Mouse (Mus musculus): ENCODE data around the gene Anks1b. TPM values are rescaled to one million over a fixed set of nuclear protein-coding genes. Genes with fewer than 3 reads are reported as not detected.

Anks1b gene
- total and polyA plus RNA-seq, 3 experiments: not detected

- Histone ChIP-seq H3K79me2 (ENCODE audit: control insufficient read depth, insufficient read depth, low read length, poor library complexity) (no peaks in the 10 kb centered on the region), H3K4me3 (ENCODE audit: control insufficient read depth in 1 of 2, insufficient read depth in 1 of 2, low read depth in 2 of 2, low read length in 2 of 2) (no peak overlapping the region), H3K9me3 (replicated peaks; ENCODE audit: insufficient read depth, low read length) (no peaks in the 10 kb centered on the region), H3K27ac (ENCODE audit: control insufficient read depth, low read depth, low read length) (no peak overlapping the region), H3K36me3 (ENCODE audit: control insufficient read depth in 1 of 2, insufficient read depth in 2 of 2, low read length in 2 of 2) (no peaks in the 10 kb centered on the region), H3K9ac (ENCODE audit: control insufficient read depth, low read depth, low read length, poor library complexity, severe bottlenecking) (no peak overlapping the region), H3K4me1 (ENCODE audit: control insufficient read depth in 1 of 2, insufficient read depth in 2 of 2, low read length in 2 of 2) (no peaks in the 10 kb centered on the region), H3K27me3 (ENCODE audit: control insufficient read depth in 1 of 2, insufficient read depth in 2 of 2, low read length in 2 of 2) (no peaks in the 10 kb centered on the region)
- TF ChIP-seq BHLHE40 (IDR thresholded peaks at IDR 0.05; ENCODE audit: borderline replicate concordance, low read depth, low read length) (no peak), TCF12 (IDR thresholded peaks at IDR 0.05; ENCODE audit: low read depth, low read length) (no peak), MAX (IDR thresholded peaks at IDR 0.05; ENCODE audit: low read length) (no peak), USF2 (IDR thresholded peaks at IDR 0.05; ENCODE audit: borderline replicate concordance in 1 of 2, insufficient read depth in 1 of 2, low read depth in 1 of 2, low read length in 2 of 2) (no peak), SMC3 (IDR thresholded peaks at IDR 0.05; ENCODE audit: low read depth, low read length) (no peak), POLR2AphosphoS5 (IDR thresholded peaks at IDR 0.05; ENCODE audit: borderline replicate concordance, low read depth, low read length) (no peak), MYB (IDR thresholded peaks at IDR 0.05; ENCODE audit: low read depth, low read length) (no peak), SIN3A (IDR thresholded peaks at IDR 0.05; ENCODE audit: low read length) (no peak), ZNF384 (IDR thresholded peaks at IDR 0.05; ENCODE audit: low read depth, low read length) (no peak), CTCF (IDR thresholded peaks at IDR 0.05 in 2 of 3, conservative IDR thresholded peaks at IDR 0.05 in 1 of 3; ENCODE audit: control insufficient read depth in 1 of 3, insufficient read depth in 1 of 3, low read depth in 2 of 3, low read length in 3 of 3, poor library complexity in 1 of 3, severe bottlenecking in 1 of 3) (no peak), RAD21 (IDR thresholded peaks at IDR 0.05; ENCODE audit: low read depth, low read length) (no peak), MAFK (IDR thresholded peaks at IDR 0.05; ENCODE audit: borderline replicate concordance, low read depth, low read length) (no peak), MEF2A (IDR thresholded peaks at IDR 0.05; ENCODE audit: extremely low read depth, insufficient replicate concordance, low read depth, low read length, poor library complexity, severe bottlenecking) (no peak), ETS1 (IDR thresholded peaks at IDR 0.05; ENCODE audit: low read depth, low read length) (no peak), TAL1 (IDR thresholded peaks at IDR 0.05; ENCODE audit: low read length) (no peak), ZKSCAN1 (IDR thresholded peaks at IDR 0.05; ENCODE audit: low read depth, low read length) (no peak), ZMIZ1 (IDR thresholded peaks at IDR 0.05; ENCODE audit: low read depth, low read length) (no peak), UBTF (IDR thresholded peaks at IDR 0.05; ENCODE audit: borderline replicate concordance, insufficient read depth, low read depth, low read length) (no peak), GABPA (IDR thresholded peaks at IDR 0.05; ENCODE audit: low read depth, low read length) (no peak)
- DNase-seq (ENCODE audit: low read depth, low spot score): peak; percentile 7
These were observed 503.3 kb downstream of the Anks1b start for GRCm38 (mm10) chr10:90376605-90377004.

GRCm38 (mm10) chr10:90380062-90380461 lies 506.8 kb downstream of the Anks1b start:
- no peak overlapping the region for H3K9ac ChIP-seq (ENCODE audit: control insufficient read depth, low read depth, low read length, poor library complexity, severe bottlenecking)
- H3K27me3 ChIP-seq (ENCODE audit: control insufficient read depth in 1 of 2, insufficient read depth in 2 of 2, low read length in 2 of 2): no peaks in the 10 kb centered on the region
- H3K4me3 ChIP-seq (ENCODE audit: control insufficient read depth in 1 of 2, insufficient read depth in 1 of 2, low read depth in 2 of 2, low read length in 2 of 2): no peak overlapping the region
- H3K9me3 ChIP-seq (replicated peaks; ENCODE audit: insufficient read depth, low read length): no peaks in the 10 kb centered on the region
- no peaks in the 10 kb centered on the region for H3K4me1 ChIP-seq (ENCODE audit: control insufficient read depth in 1 of 2, insufficient read depth in 2 of 2, low read length in 2 of 2)
- H3K79me2 ChIP-seq (ENCODE audit: control insufficient read depth, insufficient read depth, low read length, poor library complexity): no peaks in the 10 kb centered on the region
- H3K36me3 ChIP-seq (ENCODE audit: control insufficient read depth in 1 of 2, insufficient read depth in 2 of 2, low read length in 2 of 2): no peaks in the 10 kb centered on the region
- H3K27ac ChIP-seq (ENCODE audit: control insufficient read depth, low read depth, low read length): no peak overlapping the region
- DNase-seq (ENCODE audit: low read depth, low spot score): no peak
- no peak for TF ChIP-seq MEF2A (IDR thresholded peaks at IDR 0.05; ENCODE audit: extremely low read depth, insufficient replicate concordance, low read depth, low read length, poor library complexity, severe bottlenecking)
- no peak for TF ChIP-seq EP300 (IDR thresholded peaks at IDR 0.05; ENCODE audit: low read depth in 1 of 2, low read length in 2 of 2)
- TF ChIP-seq CHD1 (IDR thresholded peaks at IDR 0.05; ENCODE audit: low read depth, low read length): no peak
- TF ChIP-seq USF2 (IDR thresholded peaks at IDR 0.05; ENCODE audit: borderline replicate concordance in 1 of 2, insufficient read depth in 1 of 2, low read depth in 1 of 2, low read length in 2 of 2): no peak
- no peak for TF ChIP-seq CHD2 (IDR thresholded peaks at IDR 0.05; ENCODE audit: low read length)
- no peak for TF ChIP-seq SIN3A (IDR thresholded peaks at IDR 0.05; ENCODE audit: low read length)
- no peak for TF ChIP-seq RCOR1 (IDR thresholded peaks at IDR 0.05; ENCODE audit: low read depth, low read length)
- TF ChIP-seq POLR2A (IDR thresholded peaks at IDR 0.05; ENCODE audit: control insufficient read depth in 1 of 2, insufficient read depth in 1 of 2, low read depth in 1 of 2, low read length in 2 of 2, poor library complexity in 1 of 2): no peak
- TF ChIP-seq USF1 (IDR thresholded peaks at IDR 0.05; ENCODE audit: low read depth, low read length): no peak
- no peak for TF ChIP-seq ZMIZ1 (IDR thresholded peaks at IDR 0.05; ENCODE audit: low read depth, low read length)
- TF ChIP-seq MYB (IDR thresholded peaks at IDR 0.05; ENCODE audit: low read depth, low read length): no peak
- TF ChIP-seq MAX (IDR thresholded peaks at IDR 0.05; ENCODE audit: low read length): no peak
